Comparison of ENCODE assay signal across 16 mouse cellular contexts in the genomic region with DNA sequence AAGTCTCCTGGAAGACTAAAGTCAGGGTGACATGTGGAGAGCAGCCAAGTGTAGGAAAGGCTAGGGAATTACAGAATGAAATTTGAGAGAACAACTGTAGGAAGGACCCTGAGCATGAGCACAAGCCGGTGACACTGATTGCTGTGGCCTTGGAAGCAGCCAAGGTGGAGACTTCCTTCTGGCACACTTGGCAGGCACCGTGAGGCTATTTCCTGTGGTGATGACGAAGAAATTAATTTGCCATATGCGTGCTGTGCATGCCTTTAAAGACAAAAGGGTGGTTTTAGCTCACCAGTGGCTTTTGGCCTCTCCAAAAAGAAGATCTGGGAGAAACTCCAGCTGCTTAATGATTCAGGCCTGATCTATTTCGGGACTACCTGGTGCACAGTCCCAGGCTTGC. TPM values are rescaled to one million over a fixed set of nuclear protein-coding genes. Genes with fewer than 3 reads are reported as not detected.
DNase-seq lines count a peak whose midpoint lies in the region; ATAC-seq and TF ChIP-seq lines count a peak whose summit lies in the region.
"Had no signal": no experiment of that assay in that cellular context is flagged by ENCODE, and none has a peak within 500 bp of the region (broad histone marks: within the 10 kb centered on the region; RNA-seq: fewer than 3 reads in every experiment).

No protein-coding gene starts in this region.

- no peak overlapping the region for H3K9ac ChIP-seq in intestine, embryonic 14.5 days (ENCODE audit: low read length)
- H3K9ac ChIP-seq in intestine, postnatal 0 days (ENCODE audit: low read depth, low read length): no peak overlapping the region
- no peak overlapping the region for H3K9ac ChIP-seq in midbrain, embryonic 11.5 days (ENCODE audit: low read length)
- H3K9ac ChIP-seq in midbrain, embryonic 14.5 days (replicated peaks; ENCODE audit: low read length): no peak overlapping the region
- H3K9ac ChIP-seq: embryonic facial prominence, embryonic 15.5 days; hindbrain, embryonic 12.5 days had no signal

- no peaks in the 10 kb centered on the region for H3K36me3 ChIP-seq in intestine, embryonic 14.5 days (ENCODE audit: control insufficient read depth, insufficient read depth, low read length)
- no peaks in the 10 kb centered on the region for H3K36me3 ChIP-seq in intestine, postnatal 0 days (ENCODE audit: control insufficient read depth, insufficient read depth)
- no peaks in the 10 kb centered on the region for H3K36me3 ChIP-seq in midbrain, embryonic 11.5 days (ENCODE audit: control insufficient read depth, insufficient read depth, low read length)
- no peaks in the 10 kb centered on the region for H3K36me3 ChIP-seq in midbrain, embryonic 14.5 days (ENCODE audit: control insufficient read depth, insufficient read depth, low read length)
- H3K36me3 ChIP-seq: embryonic facial prominence, embryonic 15.5 days; G1E; hindbrain, embryonic 12.5 days had no signal

- ATAC-seq in intestine, embryonic 14.5 days (replicated peaks; ENCODE audit: low FRiP score, low TSS enrichment, low read depth): no peak
- ATAC-seq in intestine, postnatal 0 days: no peak
- ATAC-seq in midbrain, embryonic 11.5 days (ENCODE audit: low FRiP score): no peak
- ATAC-seq in midbrain, embryonic 14.5 days (ENCODE audit: low FRiP score, low TSS enrichment): no peak
- ATAC-seq: activated CD4-positive, CD25-positive, alpha-beta regulatory T cell, adult 4 months; midbrain, embryonic 16.5 days had no signal

- no peaks in the 10 kb centered on the region for H3K9me3 ChIP-seq in intestine, embryonic 14.5 days (ENCODE audit: control insufficient read depth, low read length)
- no peaks in the 10 kb centered on the region for H3K9me3 ChIP-seq in intestine, postnatal 0 days (ENCODE audit: control insufficient read depth)
- H3K9me3 ChIP-seq in midbrain, embryonic 11.5 days (ENCODE audit: control insufficient read depth, low read length): no peaks in the 10 kb centered on the region
- H3K9me3 ChIP-seq in midbrain, embryonic 14.5 days (ENCODE audit: control insufficient read depth, low read length): no peaks in the 10 kb centered on the region
- H3K9me3 ChIP-seq: embryonic facial prominence, embryonic 15.5 days; hindbrain, embryonic 12.5 days had no signal

- 65% methylated on average over 5 of the region's 5 CpGs for WGBS in intestine, embryonic 14.5 days
- WGBS in intestine, postnatal 0 days: 67% methylated on average over 5 of the region's 5 CpGs
- 81% methylated on average over 5 of the region's 5 CpGs for WGBS in midbrain, embryonic 11.5 days
- WGBS in midbrain, embryonic 14.5 days: 85% methylated on average over 5 of the region's 5 CpGs

- peaks cover 19% of the 10 kb centered on the region for H3K4me1 ChIP-seq in intestine, embryonic 14.5 days (replicated peaks; ENCODE audit: control insufficient read depth, insufficient read depth, low read length)
- H3K4me1 ChIP-seq in intestine, postnatal 0 days (replicated peaks; ENCODE audit: control insufficient read depth, insufficient read depth, low read length): no peaks in the 10 kb centered on the region
- no peaks in the 10 kb centered on the region for H3K4me1 ChIP-seq in midbrain, embryonic 11.5 days (ENCODE audit: control insufficient read depth, insufficient read depth, low read length)
- H3K4me1 ChIP-seq in midbrain, embryonic 14.5 days (ENCODE audit: control insufficient read depth, insufficient read depth, low read length): peaks cover 9% of the 10 kb centered on the region

- H3K4me3 ChIP-seq in intestine, embryonic 14.5 days (ENCODE audit: low read depth, low read length): no peak overlapping the region
- H3K4me3 ChIP-seq in intestine, postnatal 0 days (ENCODE audit: low read depth, low read length): no peak overlapping the region
- no peak overlapping the region for H3K4me3 ChIP-seq in midbrain, embryonic 11.5 days (ENCODE audit: low read depth, low read length)
- H3K4me3 ChIP-seq in midbrain, embryonic 14.5 days (replicated peaks; ENCODE audit: low read depth, low read length): no peak overlapping the region
- H3K4me3 ChIP-seq: embryonic facial prominence, embryonic 15.5 days; hindbrain, embryonic 12.5 days had no signal

- DNase-seq in adrenal gland, postnatal 10 days: peak; percentile 43
- no peak for DNase-seq in adrenal gland, adult 8-10 months
- DNase-seq in intestine, embryonic 14.5 days (ENCODE audit: low spot score): no peak
- DNase-seq in midbrain, embryonic 11.5 days (ENCODE audit: low spot score, missing footprints): peak; percentile 71
- no peak for DNase-seq in midbrain, embryonic 14.5 days
- DNase-seq in yolk sac, embryonic 10.5 days (ENCODE audit: low spot score): no peak
- DNase-seq in right cerebral cortex, postnatal 4 days: no peak
- DNase-seq: lung, adult 2 months; right cerebral cortex, adult 18-20 months; thymus, postnatal 36 days had no signal

- H3K27ac ChIP-seq in intestine, embryonic 14.5 days (ENCODE audit: low read depth): 0 out of 2 replicates have a peak overlapping the region, but pooled peaks have one; percentile 16
- no peak overlapping the region for H3K27ac ChIP-seq in intestine, postnatal 0 days (ENCODE audit: low read depth, low read length)
- H3K27ac ChIP-seq in midbrain, embryonic 11.5 days (ENCODE audit: low read depth, low read length): no peak overlapping the region
- H3K27ac ChIP-seq in midbrain, embryonic 14.5 days (replicated peaks; ENCODE audit: low read depth, low read length): no peak overlapping the region
- H3K27ac ChIP-seq: embryonic facial prominence, embryonic 15.5 days; hindbrain, embryonic 12.5 days had no signal

- H3K4me2 ChIP-seq in intestine, embryonic 14.5 days (ENCODE audit: low read length): no peak overlapping the region
- no peak overlapping the region for H3K4me2 ChIP-seq in intestine, postnatal 0 days (replicated peaks; ENCODE audit: low read depth)
- no peak overlapping the region for H3K4me2 ChIP-seq in midbrain, embryonic 11.5 days
- H3K4me2 ChIP-seq in midbrain, embryonic 14.5 days (ENCODE audit: low read length): no peak overlapping the region
- H3K4me2 ChIP-seq: embryonic facial prominence, embryonic 15.5 days; hindbrain, embryonic 12.5 days had no signal

- no peak for TF ChIP-seq CTCF in intestine, postnatal 0 days (IDR thresholded peaks at IDR 0.05; ENCODE audit: low read depth)

- H3K27me3 ChIP-seq in intestine, embryonic 14.5 days (replicated peaks; ENCODE audit: control insufficient read depth, insufficient read depth, low read length): no peaks in the 10 kb centered on the region
- H3K27me3 ChIP-seq in intestine, postnatal 0 days (replicated peaks; ENCODE audit: control insufficient read depth, insufficient read depth, low read length): no peaks in the 10 kb centered on the region
- no peaks in the 10 kb centered on the region for H3K27me3 ChIP-seq in midbrain, embryonic 11.5 days (ENCODE audit: control insufficient read depth, insufficient read depth, low read length)
- H3K27me3 ChIP-seq in midbrain, embryonic 14.5 days (ENCODE audit: control insufficient read depth, insufficient read depth, low read length): no peaks in the 10 kb centered on the region
- H3K27me3 ChIP-seq: embryonic facial prominence, embryonic 15.5 days; hindbrain, embryonic 12.5 days had no signal

RNA-seq across cellular contexts. Expression of a gene that starts 55.4 kb away (rescaled TPM):
- total RNA-seq in adrenal gland, postnatal 10 days (2021): 1 to 10 TPM; 8.0 to 9.0 TPM
- 1 to 10 TPM; 3.7 to 5.9 (median 4.7) TPM for total RNA-seq in adrenal gland, adult 8-10 months (2022)
- 7.2 and 8.7 TPM in 2 replicates for polyA plus RNA-seq in intestine, embryonic 14.5 days (2014; fragmentation: Nextera tagmentation; extraction: Ambion mirVana)
- 2.5 TPM in 2 replicates for polyA plus RNA-seq in intestine, postnatal 0 days (2015; fragmentation: Nextera tagmentation; extraction: Ambion mirVana)
- 3.0 and 3.7 TPM in 2 replicates for polyA plus RNA-seq in midbrain, embryonic 11.5 days (2014; fragmentation: Nextera tagmentation; extraction: Ambion mirVana)
- 0.77 and 1.5 TPM in 2 replicates for polyA plus RNA-seq in midbrain, embryonic 14.5 days (2014; fragmentation: Nextera tagmentation; extraction: Ambion mirVana)

Comparison
In these comparisons a context has a peak if more than half of its experiments do, and no peak if none do; other contexts are left out.
1. DNase-seq: peak in adrenal gland, postnatal 10 days (single experiment) and midbrain, embryonic 11.5 days (single experiment); none in adrenal gland, adult 8-10 months (single experiment), intestine, embryonic 14.5 days (single experiment), midbrain, embryonic 14.5 days (single experiment), yolk sac, embryonic 10.5 days (single experiment) and right cerebral cortex, postnatal 4 days (single experiment).